In genomic region chr11:8513359-8514253, GRCm38 (mm10) we compare ENCODE assay signal across 9 mouse cellular contexts.
A peak's percentile ranks its signal among the peaks of the same experiment; 100 is the strongest.
DNase-seq lines count a peak whose midpoint lies in the region; ATAC-seq and TF ChIP-seq lines count a peak whose summit lies in the region.
"Had no signal": no experiment of that assay in that cellular context is flagged by ENCODE, and none has a peak within 500 bp of the region (broad histone marks: within the 10 kb centered on the region; RNA-seq: fewer than 3 reads in every experiment).

No protein-coding gene starts in this region.

- H3K4me3 ChIP-seq in intestine, postnatal 0 days (ENCODE audit: low read depth, low read length), result no peak overlapping the region
- H3K4me3 ChIP-seq in lung, embryonic 15.5 days, result no peak overlapping the region
- H3K4me3 ChIP-seq: limb, embryonic 13.5 days had no signal

- no peak overlapping the region for H3K4me2 ChIP-seq in intestine, postnatal 0 days (replicated peaks; ENCODE audit: low read depth)
- H3K4me2 ChIP-seq in lung, embryonic 15.5 days, result no peak overlapping the region; the same call in 1 of the 2 replicates
- H3K4me2 ChIP-seq: limb, embryonic 13.5 days had no signal

- no peak overlapping the region for H3K9ac ChIP-seq in intestine, postnatal 0 days (ENCODE audit: low read depth, low read length)
- H3K9ac ChIP-seq in lung, embryonic 15.5 days, result no peak overlapping the region
- H3K9ac ChIP-seq: limb, embryonic 13.5 days had no signal

- 46% methylated on average over 7 of the region's 7 CpGs for WGBS in intestine, postnatal 0 days
- 19% methylated on average over 7 of the region's 7 CpGs for WGBS in lung, embryonic 15.5 days

- peak overlapping the region; percentile 54 for H3K27ac ChIP-seq in intestine, postnatal 0 days (ENCODE audit: low read depth, low read length)
- peak overlapping the region; percentile 92 for H3K27ac ChIP-seq in lung, embryonic 15.5 days
- H3K27ac ChIP-seq: limb, embryonic 13.5 days had no signal

- ATAC-seq in frontal cortex, adult (ENCODE audit: low TSS enrichment), result peak; percentile 52; the same call in 1 of the 2 replicates
- peak; percentile 29 for ATAC-seq in intestine, postnatal 0 days
- ATAC-seq in lung, embryonic 15.5 days (ENCODE audit: borderline replicate concordance, extremely low read depth, low FRiP score, low TSS enrichment), result peak; percentile 85

- TF ChIP-seq CTCF in intestine, postnatal 0 days (IDR thresholded peaks at IDR 0.05; ENCODE audit: low read depth), result 0 out of 2 replicates have a peak, but pooled peaks have one; percentile 12

- H3K36me3 ChIP-seq in intestine, postnatal 0 days (ENCODE audit: control insufficient read depth, insufficient read depth), result peaks cover 30% of the 10 kb centered on the region
- peaks cover 26% of the 10 kb centered on the region for H3K36me3 ChIP-seq in lung, embryonic 15.5 days

- H3K9me3 ChIP-seq in intestine, postnatal 0 days (ENCODE audit: control insufficient read depth), result no peaks in the 10 kb centered on the region
- H3K9me3 ChIP-seq in lung, embryonic 15.5 days, result no peaks in the 10 kb centered on the region
- H3K9me3 ChIP-seq: limb, embryonic 13.5 days had no signal

- no peak for DNase-seq in frontal cortex, postnatal 25 days (ENCODE audit: low spot score in 2 of 2)
- DNase-seq in urinary bladder, postnatal 25 days (ENCODE audit: low spot score), result peak; percentile 55
- no peak for DNase-seq in urinary bladder, adult 2 months (ENCODE audit: low spot score)
- no peak for DNase-seq in MN1 (ENCODE audit: low spot score)
- DNase-seq in spleen, adult 12 weeks (ENCODE audit: low spot score), result no peak

- no peaks in the 10 kb centered on the region for H3K27me3 ChIP-seq in intestine, postnatal 0 days (replicated peaks; ENCODE audit: control insufficient read depth, insufficient read depth, low read length)
- H3K27me3 ChIP-seq in lung, embryonic 15.5 days, result no peaks in the 10 kb centered on the region
- H3K27me3 ChIP-seq: limb, embryonic 13.5 days had no signal

- H3K4me1 ChIP-seq in intestine, postnatal 0 days (replicated peaks; ENCODE audit: control insufficient read depth, insufficient read depth, low read length), result peaks cover 16% of the 10 kb centered on the region
- peaks cover 28% of the 10 kb centered on the region for H3K4me1 ChIP-seq in lung, embryonic 15.5 days

Comparison
In these comparisons a context has a peak if more than half of its experiments do, and no peak if none do; other contexts are left out.
1. ATAC-seq: peak in every context shown above with its lines; median percentile 85 in lung, embryonic 15.5 days; 52 in frontal cortex, adult; 29 in intestine, postnatal 0 days.